Mouse (Mus musculus): ENCODE data around the gene Zfp871.
"Not testable (repeated sequence)": the region's sequence is repeated elsewhere in the genome, so short reads cannot be mapped to it uniquely, and the experiment has no call there.

The Zfp871 gene

GRCm38 (mm10) chr17:32729029-32729428, 59.1 kb downstream of the Zfp871 start:
- peak; percentile 52 for DNase-seq (ENCODE audit: low read depth)

- DNase-seq (ENCODE audit: low read depth), result not testable (repeated sequence)
Measured at GRCm38 (mm10) chr17:32726360-32726759, 61.7 kb downstream of the Zfp871 start.

GRCm38 (mm10) chr17:32722771-32723170, 65.3 kb downstream of the Zfp871 start:
- DNase-seq (ENCODE audit: low read depth), result no peak

- not testable (repeated sequence) for DNase-seq (ENCODE audit: low read depth)
Measured at GRCm38 (mm10) chr17:32722151-32722550, 65.9 kb downstream of the Zfp871 start.

Measured in 416B (cell line).